ENCODE assay signal across 24 mouse cellular contexts in genomic region chr16:49578976-49579375, GRCm38 (mm10).
"Had no signal": no experiment of that assay in that cellular context is flagged by ENCODE, and none has a peak within 500 bp of the region (broad histone marks: within the 10 kb centered on the region; RNA-seq: fewer than 3 reads in every experiment).

No protein-coding gene starts in this region.

- H3K4me3 ChIP-seq: gastrocnemius, adult 2 months; heart, embryonic 10.5 days; heart, embryonic 12.5 days; hindbrain, embryonic 10.5 days; hindbrain, embryonic 12.5 days; kidney, embryonic 15.5 days had no signal

- ATAC-seq: forebrain, embryonic 16.5 days; hindbrain, embryonic 16.5 days; intestine, embryonic 16.5 days had no signal

- DNase-seq: gastrocnemius, adult 2 months; gastrocnemius, postnatal 10 days; gastrocnemius, postnatal 25 days; heart, adult 18-20 months; heart, postnatal 10 days; heart, postnatal 4 days; kidney, adult 11 months; kidney, adult 2 months; kidney, adult 9 months; kidney, postnatal 14 days; kidney, postnatal 36 days; layer of hippocampus, adult 9-11 months; layer of hippocampus, postnatal 36 days; left cerebral cortex, postnatal 4 days had no signal

- H3K27ac ChIP-seq: gastrocnemius, adult 2 months; heart, embryonic 10.5 days; hindbrain, embryonic 10.5 days; hindbrain, embryonic 12.5 days; hindbrain, embryonic 14.5 days; kidney, embryonic 15.5 days; kidney, postnatal 0 days had no signal

- H3K9me3 ChIP-seq: heart, embryonic 10.5 days; heart, embryonic 12.5 days; hindbrain, embryonic 10.5 days; hindbrain, embryonic 12.5 days; kidney, embryonic 15.5 days had no signal

- H3K27me3 ChIP-seq: heart, embryonic 12.5 days; hindbrain, embryonic 12.5 days; kidney, embryonic 15.5 days had no signal

- H3K4me2 ChIP-seq: heart, embryonic 12.5 days; hindbrain, embryonic 12.5 days; hindbrain, embryonic 14.5 days; kidney, embryonic 15.5 days had no signal

- H3K4me1 ChIP-seq: heart, embryonic 10.5 days; heart, embryonic 12.5 days; hindbrain, embryonic 10.5 days; hindbrain, embryonic 12.5 days; kidney, embryonic 15.5 days had no signal

- H3K9ac ChIP-seq: heart, embryonic 12.5 days; hindbrain, embryonic 12.5 days; hindbrain, embryonic 14.5 days; kidney, embryonic 15.5 days had no signal

- H3K36me3 ChIP-seq: heart, embryonic 10.5 days; heart, embryonic 12.5 days; hindbrain, embryonic 10.5 days; hindbrain, embryonic 12.5 days; kidney, embryonic 15.5 days had no signal
